Mouse (Mus musculus) limb, embryonic 12.5 days (tissue): ENCODE measurements at regions not wholly inside any gene's neighbourhood (a gene's known extent, or its start where the extent isn't known, plus 50 kb on each side); places are given as distances from the start of the nearest gene placed in this dataset.
A peak's percentile ranks its signal among the peaks of the same experiment; 100 is the strongest.

ENCODE experiments used
- ATAC-seq: fragments of 200-750 bp; cut with Nextera tagmentation; 2 replicates; pipeline ENCODE4 v1.8.0; 2017; ENCODE audit warnings: low read depth, moderate TSS enrichment; ENCODE audit not compliant: insufficient number of reproducible peaks, insufficient read depth, low FRiP score, low TSS enrichment
- H3K27ac ChIP-seq: fragments of 300-500 bp; sonication (generic); 2 replicates; pipeline ENCODE4 v1.5.1; 2016; ENCODE audit warnings: mild to moderate bottlenecking, moderate library complexity
- H3K27me3 ChIP-seq: fragments of 300-500 bp; sonication (generic); 2 replicates; pipeline ENCODE4 v1.6.1; 2016; ENCODE audit warnings: mild to moderate bottlenecking, moderate library complexity
- H3K36me3 ChIP-seq: fragments of 300-500 bp; sonication (generic); 2 replicates; pipeline ENCODE4 v1.6.1; 2016; ENCODE audit warnings: mild to moderate bottlenecking, moderate library complexity
- H3K4me1 ChIP-seq: fragments of 300-500 bp; sonication (generic); replicated peaks from 2 replicates; pipeline ENCODE4 v1.6.1; 2016
- H3K4me2 ChIP-seq: fragments of 300-500 bp; sonication (generic); 2 replicates; pipeline ENCODE4 v1.6.1; 2016; ENCODE audit warnings: mild to moderate bottlenecking, moderate library complexity
- H3K4me3 ChIP-seq: fragments of 300-500 bp; sonication (generic); replicated peaks from 2 replicates; pipeline ENCODE4 v1.5.1; 2016; ENCODE audit warnings: mild to moderate bottlenecking
- H3K9ac ChIP-seq: fragments of 300-500 bp; sonication (generic); replicated peaks from 2 replicates; pipeline ENCODE4 v1.6.1; 2016; ENCODE audit warnings: mild to moderate bottlenecking, moderate library complexity
- H3K9me3 ChIP-seq: fragments of 300-500 bp; sonication (generic); 2 replicates; pipeline ENCODE4 v1.6.1; 2016; ENCODE audit warnings: mild to moderate bottlenecking, moderate library complexity
- WGBS: fragments of 180-500 bp; shearing (Covaris S2); methylation state at CpG from one replicate; pipeline ENCODE4 v1.1.7; 2016; 5-methylcytosine and 5-hydroxymethylcytosine counted together

DNA sequence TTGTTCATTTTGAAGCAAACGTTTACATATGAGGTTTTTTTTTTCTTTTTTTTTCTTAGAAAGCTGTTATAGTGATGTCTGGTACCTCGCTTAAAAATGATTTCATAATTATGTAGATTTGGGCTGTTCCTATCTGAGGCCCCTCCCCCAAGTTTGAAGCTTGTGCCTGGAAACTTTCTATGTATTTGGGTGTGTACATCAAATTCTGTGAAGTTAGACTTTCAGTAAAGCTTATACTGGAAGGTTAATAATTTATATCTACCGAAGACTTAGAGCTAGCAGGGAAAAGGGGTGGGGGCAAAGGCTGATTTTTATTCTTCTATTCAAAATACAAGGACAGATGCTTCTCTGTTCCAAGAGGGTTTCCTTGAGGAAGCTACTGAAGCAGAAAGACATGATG, 235.3 kb downstream of the Mef2c start:
- WGBS = 14% methylated on average over 3 of the region's 3 CpGs
- Histone ChIP-seq H3K9me3 (no peaks in the 10 kb centered on the region), H3K4me3 (no peak overlapping the region), H3K27ac (no peak overlapping the region), H3K27me3 (peaks cover 44% of the 10 kb centered on the region), H3K36me3 (no peaks in the 10 kb centered on the region), H3K9ac (no peak overlapping the region), H3K4me1 (no peaks in the 10 kb centered on the region), H3K4me2 (0 out of 2 replicates have a peak overlapping the region, but pooled peaks have one; percentile 10)
- ATAC-seq = no peak

DNA sequence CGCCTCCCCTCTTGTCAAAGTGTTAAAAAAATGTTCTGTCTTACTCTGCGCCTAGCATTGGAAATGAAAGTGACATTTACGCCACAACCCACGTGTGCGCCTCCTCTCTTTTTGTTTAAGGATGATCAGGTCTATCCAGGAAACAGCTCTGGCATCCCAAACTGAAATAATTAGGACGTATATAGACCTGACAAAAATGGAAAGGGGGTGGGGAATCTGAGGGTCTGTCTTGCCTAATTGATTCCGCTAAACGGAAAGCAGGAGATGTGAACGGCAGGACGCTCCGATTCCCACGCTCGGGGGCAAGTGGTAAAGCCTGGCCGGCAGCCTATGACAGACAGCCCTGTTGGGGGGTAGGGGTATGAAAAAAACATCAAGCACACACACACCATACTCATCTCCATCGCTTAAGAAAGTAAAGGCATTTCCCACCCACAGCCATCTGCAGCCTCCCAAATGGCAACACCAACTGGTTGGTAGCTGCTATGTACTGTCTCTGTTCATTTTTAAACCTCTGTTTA, 235.8 kb downstream of the Mef2c start:
- 2% methylated on average over 15 of the region's 15 CpGs for WGBS
- ATAC-seq = no peak

DNA sequence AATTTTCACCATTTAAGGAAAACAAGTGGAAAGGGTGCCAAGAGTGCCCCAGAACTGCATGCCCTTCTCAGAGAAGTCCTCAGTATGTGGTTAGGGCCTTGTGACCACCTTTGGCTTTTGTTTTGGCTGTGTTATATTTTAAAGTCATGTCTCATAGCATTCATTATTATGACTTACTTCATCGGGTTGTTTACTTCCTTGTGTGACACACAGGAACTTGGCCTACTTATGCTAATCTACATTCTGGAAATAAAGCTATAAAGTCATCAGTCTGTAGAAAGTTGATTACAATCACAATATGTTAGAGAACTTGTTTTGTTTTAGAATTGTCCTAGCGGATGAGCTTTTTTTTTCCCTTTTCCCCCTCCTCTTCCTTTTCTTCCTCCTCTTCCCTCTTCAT, 236.3 kb downstream of the Mef2c start:
- Histone ChIP-seq H3K4me2 (no peak overlapping the region), H3K4me3 (no peak overlapping the region), H3K9ac (no peak overlapping the region), H3K36me3 (no peaks in the 10 kb centered on the region), H3K4me1 (0 out of 2 replicates have a peak, but pooled peaks cover 4% of the 10 kb centered on the region), H3K27me3 (peaks cover 44% of the 10 kb centered on the region), H3K27ac (no peak overlapping the region), H3K9me3 (no peaks in the 10 kb centered on the region)
- WGBS = 29% methylated on average over 2 of the region's 2 CpGs
- ATAC-seq = no peak

More for the DNA sequence above, 235.8 kb downstream of the Mef2c start:
- Histone ChIP-seq H3K27me3 (peaks cover 44% of the 10 kb centered on the region), H3K27ac (no peak overlapping the region), H3K9ac (no peak overlapping the region), H3K9me3 (no peaks in the 10 kb centered on the region), H3K4me3 (no peak overlapping the region), H3K4me1 (0 out of 2 replicates have a peak, but pooled peaks cover 2% of the 10 kb centered on the region), H3K4me2 (0 out of 2 replicates have a peak overlapping the region, but pooled peaks have one; percentile 10), H3K36me3 (no peaks in the 10 kb centered on the region)

DNA sequence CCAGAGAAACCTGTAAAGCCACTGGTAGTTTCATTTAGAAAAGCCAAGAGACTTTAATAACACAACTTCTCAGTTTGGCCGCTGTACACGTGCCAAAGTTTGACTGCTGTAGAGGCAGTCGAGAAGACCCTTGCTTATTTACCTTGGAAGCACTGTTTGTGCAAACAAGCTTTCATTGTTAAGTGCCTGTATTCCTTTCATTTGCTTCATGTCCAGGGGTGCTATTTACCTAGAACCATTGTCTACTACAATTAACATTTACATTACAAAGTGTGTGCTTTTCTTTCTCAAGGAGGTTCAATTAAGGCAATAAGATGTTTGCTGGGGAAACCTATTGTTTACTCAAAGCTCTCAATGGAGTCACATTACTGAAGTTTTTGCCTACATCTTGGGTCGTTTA, 236.9 kb downstream of the Mef2c start:
- Histone ChIP-seq H3K36me3 (no peaks in the 10 kb centered on the region), H3K4me3 (no peak overlapping the region), H3K9me3 (no peaks in the 10 kb centered on the region), H3K9ac (no peak overlapping the region), H3K27ac (no peak overlapping the region), H3K4me2 (no peak overlapping the region), H3K27me3 (peaks cover 42% of the 10 kb centered on the region), H3K4me1 (0 out of 2 replicates have a peak, but pooled peaks cover 4% of the 10 kb centered on the region)
- WGBS = 25% methylated on average over 4 of the region's 4 CpGs
- no peak for ATAC-seq

DNA sequence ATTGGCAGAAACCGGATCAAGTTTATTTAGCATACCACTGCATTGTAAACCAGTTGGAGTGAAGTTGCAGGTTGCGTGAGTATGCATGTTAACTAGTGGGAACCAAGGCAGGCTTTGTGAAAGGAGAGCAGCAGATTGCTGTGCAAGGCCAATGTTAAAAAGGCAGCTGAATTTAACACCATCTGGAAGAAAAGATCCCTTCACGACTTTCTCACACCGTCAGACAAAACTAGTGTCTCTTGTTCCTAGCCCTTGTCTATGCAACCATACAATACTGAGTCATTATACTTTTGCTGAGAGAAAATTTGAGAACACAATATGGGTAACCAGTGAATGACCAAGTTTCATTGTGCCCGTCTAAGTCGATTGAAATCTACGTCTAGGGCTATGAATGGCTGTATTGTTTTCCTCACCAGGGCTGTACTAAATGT, 237.8 kb downstream of the Mef2c start:
- no peak overlapping the region for H3K4me2 ChIP-seq
- H3K9me3 ChIP-seq = no peaks in the 10 kb centered on the region
- no peak overlapping the region for H3K9ac ChIP-seq
- H3K27me3 ChIP-seq = peaks cover 43% of the 10 kb centered on the region
- H3K36me3 ChIP-seq = no peaks in the 10 kb centered on the region
- WGBS = 54% methylated on average over 7 of the region's 7 CpGs
- no peak overlapping the region for H3K4me3 ChIP-seq
- H3K27ac ChIP-seq = no peak overlapping the region
- H3K4me1 ChIP-seq = 0 out of 2 replicates have a peak, but pooled peaks cover 4% of the 10 kb centered on the region
- ATAC-seq = no peak

DNA sequence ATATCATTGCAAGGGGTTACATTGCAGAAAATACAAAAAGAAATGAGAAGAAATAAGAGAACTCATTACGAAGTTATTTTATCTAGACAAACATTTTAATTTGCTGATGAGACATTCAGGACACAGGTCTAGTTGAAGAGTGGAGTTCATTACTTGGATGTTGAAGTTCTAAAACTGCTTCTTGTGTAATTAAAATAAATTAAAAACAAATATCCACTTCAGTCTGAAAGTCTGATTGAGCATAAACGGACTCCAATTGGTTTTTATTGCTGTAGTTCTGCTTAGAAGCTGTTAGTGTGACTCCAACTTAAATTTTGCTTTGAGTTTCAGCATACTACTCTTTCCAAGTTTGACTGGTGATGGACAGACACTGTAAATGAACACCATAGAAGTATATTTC, 238.3 kb downstream of the Mef2c start:
- Histone ChIP-seq H3K4me1 (0 out of 2 replicates have a peak, but pooled peaks cover 4% of the 10 kb centered on the region), H3K36me3 (no peaks in the 10 kb centered on the region), H3K4me3 (no peak overlapping the region), H3K9me3 (no peaks in the 10 kb centered on the region), H3K27ac (no peak overlapping the region), H3K27me3 (peaks cover 41% of the 10 kb centered on the region), H3K9ac (no peak overlapping the region), H3K4me2 (no peak overlapping the region)
- WGBS = 55% methylated on average over 2 of the region's 2 CpGs
- ATAC-seq = no peak

DNA sequence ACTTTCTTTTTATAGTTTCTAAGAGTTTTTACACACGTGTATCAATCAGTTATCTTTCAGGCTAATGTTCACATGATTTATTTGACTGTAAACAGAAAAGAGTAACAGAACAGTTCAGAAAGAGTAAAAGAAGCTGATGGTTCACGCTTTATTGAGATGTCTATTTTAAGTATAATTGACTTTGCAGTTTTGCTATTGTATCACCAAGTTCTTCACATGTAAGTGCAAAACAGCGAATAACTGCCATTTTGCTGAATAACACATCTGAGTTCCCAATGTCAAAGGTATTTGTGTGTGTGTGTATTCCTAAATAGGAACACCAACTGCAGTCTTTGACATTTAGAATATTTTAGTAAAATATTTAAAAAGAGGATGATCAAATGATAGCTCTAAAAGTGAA, 238.7 kb downstream of the Mef2c start:
- Histone ChIP-seq H3K36me3 (no peaks in the 10 kb centered on the region), H3K27me3 (peaks cover 37% of the 10 kb centered on the region), H3K9ac (no peak overlapping the region), H3K27ac (no peak overlapping the region), H3K4me1 (0 out of 2 replicates have a peak, but pooled peaks cover 4% of the 10 kb centered on the region), H3K4me3 (no peak overlapping the region), H3K4me2 (no peak overlapping the region), H3K9me3 (no peaks in the 10 kb centered on the region)
- 68% methylated on average over 3 of the region's 3 CpGs for WGBS
- no peak for ATAC-seq

DNA sequence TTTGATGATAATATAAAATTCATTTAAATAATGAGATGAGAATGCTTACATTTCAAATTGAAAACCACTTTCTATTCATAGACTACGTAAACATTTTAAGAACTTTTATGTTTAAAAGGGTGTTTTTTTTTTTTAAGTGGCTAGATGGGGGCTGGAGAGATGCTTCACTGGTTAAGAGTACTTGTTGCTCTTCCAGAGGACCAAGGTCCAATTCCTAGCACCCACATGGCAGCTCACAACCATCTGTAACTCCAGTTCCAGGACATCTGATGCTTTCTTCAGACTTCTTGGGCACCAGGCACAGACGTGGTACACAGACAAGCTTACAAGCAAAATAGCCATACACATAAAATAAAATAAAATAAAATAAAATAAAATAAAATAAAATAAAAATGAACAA, 239.5 kb downstream of the Mef2c start:
- 0 out of 2 replicates have a peak, but pooled peaks cover 4% of the 10 kb centered on the region for H3K4me1 ChIP-seq
- 83% methylated on average over 2 of the region's 2 CpGs for WGBS
- ATAC-seq = no peak
- no peaks in the 10 kb centered on the region for H3K36me3 ChIP-seq
- no peaks in the 10 kb centered on the region for H3K9me3 ChIP-seq
- no peak overlapping the region for H3K27ac ChIP-seq
- H3K4me2 ChIP-seq = no peak overlapping the region
- H3K9ac ChIP-seq = no peak overlapping the region
- no peak overlapping the region for H3K4me3 ChIP-seq
- H3K27me3 ChIP-seq = peaks cover 29% of the 10 kb centered on the region

DNA sequence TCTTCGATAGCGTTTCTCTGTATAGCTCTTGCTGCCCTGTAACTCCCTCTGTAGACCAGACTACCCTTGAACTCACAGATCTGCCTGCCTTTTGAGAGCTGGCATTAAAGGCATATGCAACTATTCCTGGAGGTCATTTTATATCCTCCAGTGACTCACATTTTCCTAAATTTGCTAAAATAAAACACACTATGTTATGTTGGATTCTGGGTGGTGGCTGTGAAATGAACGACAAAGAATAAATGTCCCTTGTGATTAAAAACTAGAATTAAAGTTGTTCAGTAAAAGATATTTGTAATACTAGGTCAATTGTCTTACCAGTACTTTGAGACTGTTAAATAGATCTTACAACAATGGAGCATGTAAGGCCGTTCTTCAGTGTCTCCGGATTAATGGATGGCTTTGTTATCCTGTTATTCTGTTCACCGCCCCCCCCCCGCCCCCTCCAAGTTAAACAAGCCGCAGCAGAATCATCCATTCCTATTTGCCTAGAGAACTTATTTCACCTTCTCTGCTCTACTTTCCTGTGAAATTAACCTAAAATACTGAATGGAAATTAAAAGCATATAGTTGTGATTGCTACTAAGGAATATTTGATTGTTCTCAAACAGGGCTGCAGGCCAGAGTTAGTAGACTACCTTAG, 240.4 kb downstream of the Mef2c start:
- ATAC-seq = no peak
- 61% methylated on average over 8 of the region's 8 CpGs for WGBS
- 0 out of 2 replicates have a peak, but pooled peaks cover 4% of the 10 kb centered on the region for H3K4me1 ChIP-seq
- H3K27ac ChIP-seq = no peak overlapping the region
- no peak overlapping the region for H3K9ac ChIP-seq
- H3K27me3 ChIP-seq = peaks cover 20% of the 10 kb centered on the region
- peak overlapping the region; percentile 73 for H3K4me2 ChIP-seq
- H3K4me3 ChIP-seq = peak overlapping the region; percentile 51
- no peaks in the 10 kb centered on the region for H3K9me3 ChIP-seq
- H3K36me3 ChIP-seq = no peaks in the 10 kb centered on the region

DNA sequence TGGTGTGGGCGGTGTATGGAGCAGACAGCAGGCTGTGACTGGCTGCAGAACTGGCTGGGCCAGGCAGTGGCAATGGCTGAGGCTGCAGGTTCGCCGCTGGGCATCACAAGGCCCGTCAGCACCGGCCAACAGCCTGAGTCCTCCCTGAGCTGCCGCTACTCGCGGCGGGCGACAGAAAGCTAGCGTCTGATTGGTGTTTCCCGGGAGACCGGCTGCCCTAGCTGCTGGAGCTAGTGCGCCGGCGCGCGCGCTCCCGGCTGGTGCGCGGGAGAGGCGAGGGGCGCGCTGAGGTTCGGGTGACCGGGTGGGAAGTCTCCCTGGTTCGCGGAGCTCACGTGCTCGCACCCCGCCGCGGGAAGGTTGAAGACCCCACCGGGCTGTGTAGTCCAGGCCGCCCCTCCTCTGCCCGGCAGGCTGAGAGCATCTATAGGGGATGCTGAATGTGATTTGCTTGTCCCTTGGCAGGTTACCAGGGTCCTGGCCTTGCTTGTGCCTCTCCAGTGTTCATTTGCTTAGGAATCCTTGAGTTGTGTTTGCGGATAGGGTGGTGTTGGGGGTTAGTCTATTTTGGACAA, 241.2 kb downstream of the Mef2c start:
- peaks cover 12% of the 10 kb centered on the region for H3K27me3 ChIP-seq
- H3K4me1 ChIP-seq = 0 out of 2 replicates have a peak, but pooled peaks cover 4% of the 10 kb centered on the region
- no peaks in the 10 kb centered on the region for H3K9me3 ChIP-seq
- H3K4me2 ChIP-seq = peak overlapping the region; percentile 73
- WGBS = under 1% methylated on average over 38 of the region's 38 CpGs
- peak overlapping the region; percentile 56 for H3K9ac ChIP-seq
- H3K27ac ChIP-seq = peak overlapping the region; percentile 50; the same call in 1 of the 2 replicates
- H3K36me3 ChIP-seq = no peaks in the 10 kb centered on the region
- ATAC-seq = peak; percentile 95
- H3K4me3 ChIP-seq = peak overlapping the region; percentile 51

DNA sequence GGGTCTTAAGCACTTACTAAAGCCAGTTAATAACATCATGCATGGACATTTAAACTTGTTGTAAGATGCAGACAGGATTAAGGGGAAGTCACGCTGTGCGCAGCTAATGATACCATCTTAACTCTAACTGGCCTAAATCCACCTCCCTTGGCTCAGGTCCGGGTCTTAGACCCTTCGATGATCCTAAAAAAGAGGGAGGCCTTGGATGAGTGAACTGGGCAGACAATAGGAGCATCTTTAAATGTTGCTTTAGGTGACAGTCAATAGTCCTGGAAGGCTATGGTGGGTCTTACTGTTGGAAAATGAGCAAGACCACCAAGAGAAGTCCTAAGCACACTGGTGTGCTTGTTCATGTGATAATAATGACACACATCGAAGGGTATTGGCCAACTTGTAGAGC, 242.1 kb downstream of the Mef2c start:
- no peak for ATAC-seq
- peaks cover 8% of the 10 kb centered on the region for H3K27me3 ChIP-seq
- 0 out of 2 replicates have a peak, but pooled peaks cover 4% of the 10 kb centered on the region for H3K4me1 ChIP-seq
- H3K27ac ChIP-seq = no peak overlapping the region
- H3K4me2 ChIP-seq = no peak overlapping the region
- H3K9me3 ChIP-seq = no peaks in the 10 kb centered on the region
- H3K36me3 ChIP-seq = no peaks in the 10 kb centered on the region
- no peak overlapping the region for H3K4me3 ChIP-seq
- H3K9ac ChIP-seq = no peak overlapping the region
- WGBS = 79% methylated on average over 5 of the region's 5 CpGs
